Mouse (Mus musculus) midbrain, embryonic 15.5 days (tissue): ENCODE data around the gene Foxp1. TPM values are rescaled to one million over a fixed set of nuclear protein-coding genes. Genes with fewer than 3 reads are reported as not detected.

ENCODE experiments used
- ATAC-seq: fragments of 200-750 bp; cut with Nextera tagmentation; replicated peaks from 2 replicates; pipeline ENCODE4 v1.8.0; 2017; ENCODE audit warnings: moderate TSS enrichment
- H3K27ac ChIP-seq: fragments of 300-500 bp; sonication (generic); 2 replicates; pipeline ENCODE4 v1.5.1; 2015; ENCODE audit warnings: mild to moderate bottlenecking, inconsistent platforms
- H3K27me3 ChIP-seq: fragments of 300-500 bp; sonication (generic); replicated peaks from 2 replicates; pipeline ENCODE4 v1.6.1; 2015; ENCODE audit warnings: inconsistent platforms
- H3K36me3 ChIP-seq: fragments of 300-500 bp; sonication (generic); replicated peaks from 2 replicates; pipeline ENCODE4 v1.6.1; 2015; ENCODE audit warnings: inconsistent platforms
- H3K4me1 ChIP-seq: fragments of 300-500 bp; sonication (generic); 2 replicates; pipeline ENCODE4 v1.6.1; 2015; ENCODE audit warnings: inconsistent platforms
- H3K4me2 ChIP-seq: fragments of 300-500 bp; sonication (generic); 2 replicates; pipeline ENCODE4 v1.6.1; 2015; ENCODE audit warnings: inconsistent platforms, mild to moderate bottlenecking, moderate library complexity
- H3K4me3 ChIP-seq: fragments of 300-500 bp; sonication (generic); 2 replicates; pipeline ENCODE4 v1.5.1; 2015; ENCODE audit warnings: mild to moderate bottlenecking, inconsistent platforms
- H3K9ac ChIP-seq: fragments of 300-500 bp; sonication (generic); 2 replicates; pipeline ENCODE4 v1.6.1; 2015; ENCODE audit warnings: mild to moderate bottlenecking, inconsistent platforms
- H3K9me3 ChIP-seq: fragments of 300-500 bp; sonication (generic); 2 replicates; pipeline ENCODE4 v1.6.1; 2016; ENCODE audit warnings: inconsistent platforms
- WGBS: fragments of 180-500 bp; shearing (Covaris S2); methylation state at CpG from one replicate; pipeline ENCODE4 v1.1.7; 2015; ENCODE audit warnings: mixed read lengths; 5-methylcytosine and 5-hydroxymethylcytosine counted together
- polyA plus RNA-seq: library from polyadenylated mRNA; unstranded; fragments of >200 nt; fragmentation: Nextera tagmentation; extraction: Ambion mirVana; gene quantifications from 2 replicates; pipeline ENCODE4 v1.2.1, GENCODE M21; 2015

The Foxp1 gene
- polyA plus RNA-seq, 1 experiment from 2014 or later, result 84.1 TPM

- Histone ChIP-seq H3K27me3 (no peaks in the 10 kb centered on the region), H3K9me3 (no peaks in the 10 kb centered on the region), H3K4me2 (no peak overlapping the region), H3K4me3 (no peak overlapping the region), H3K36me3 (no peaks in the 10 kb centered on the region), H3K27ac (no peak overlapping the region), H3K9ac (no peak overlapping the region), H3K4me1 (no peaks in the 10 kb centered on the region)
- no peak for ATAC-seq
- WGBS, result 69% methylated on average over 5 of the region's 5 CpGs
Observed at GRCm38 (mm10) chr6:99070710-99071109, 451.8 kb downstream of the Foxp1 start.

DNA sequence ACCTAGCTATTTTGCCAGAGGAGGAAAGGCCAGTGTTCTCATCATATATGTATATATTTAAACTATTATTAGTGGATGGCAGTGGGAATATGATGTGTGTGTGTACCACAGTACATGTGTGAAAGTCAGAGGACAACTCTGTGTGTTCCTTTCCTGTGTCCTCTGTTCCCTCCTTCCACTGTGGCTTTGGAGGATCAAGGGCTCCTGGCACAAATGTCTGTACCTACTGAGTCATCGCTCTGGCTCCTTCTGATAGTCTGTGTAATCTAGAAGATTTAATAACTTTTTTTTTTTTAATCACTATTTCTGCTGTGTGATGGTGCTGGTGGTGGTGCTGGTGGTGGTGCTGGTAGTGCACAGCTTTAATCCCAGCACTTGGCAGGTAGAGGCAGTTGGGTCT is 452.8 kb downstream of the Foxp1 start:
- Histone ChIP-seq H3K27ac (no peak overlapping the region), H3K4me3 (no peak overlapping the region), H3K9me3 (no peaks in the 10 kb centered on the region), H3K36me3 (no peaks in the 10 kb centered on the region), H3K27me3 (no peaks in the 10 kb centered on the region), H3K9ac (no peak overlapping the region), H3K4me2 (no peak overlapping the region), H3K4me1 (no peaks in the 10 kb centered on the region)
- 88% methylated on average over 1 of the region's 1 CpGs for WGBS
- ATAC-seq, result no peak

DNA sequence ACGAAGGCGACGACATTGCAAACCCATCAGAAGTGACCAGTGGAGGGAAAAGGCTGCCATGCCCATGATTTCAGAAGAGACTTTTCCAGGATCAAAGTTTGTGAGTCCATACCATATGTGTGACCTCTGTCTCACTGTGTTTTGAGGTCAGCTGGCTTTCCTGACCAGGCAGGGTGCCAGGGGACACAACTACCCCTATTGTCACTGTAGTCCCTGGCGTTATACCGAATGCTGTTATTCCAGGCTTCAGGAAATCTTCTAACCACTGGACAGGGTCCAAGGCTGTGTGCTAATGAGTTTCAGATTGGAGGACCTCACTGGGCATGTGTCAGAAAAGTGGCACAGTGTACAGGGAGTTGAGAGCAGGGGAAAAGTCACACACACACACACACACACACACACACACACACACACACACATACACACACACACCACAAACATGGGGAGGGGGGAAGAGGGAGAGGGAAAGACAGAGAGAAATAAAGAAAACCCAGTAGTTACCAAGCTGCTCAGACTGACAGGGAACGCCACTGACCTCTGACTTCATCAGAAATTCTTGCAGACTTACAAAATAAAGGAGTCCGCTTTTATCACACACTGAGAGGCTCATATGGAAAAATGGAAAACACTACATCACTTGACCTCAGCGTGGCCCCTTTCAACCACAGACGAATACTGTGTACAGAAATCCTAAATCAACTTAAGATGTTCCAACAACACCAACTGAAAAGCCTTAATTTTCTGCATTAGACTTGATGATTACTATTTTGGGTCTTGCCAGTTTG is 456.8 kb downstream of the Foxp1 start:
- Histone ChIP-seq H3K4me1 (no peaks in the 10 kb centered on the region), H3K9me3 (no peaks in the 10 kb centered on the region), H3K27me3 (no peaks in the 10 kb centered on the region), H3K4me2 (no peak overlapping the region), H3K27ac (no peak overlapping the region), H3K36me3 (no peaks in the 10 kb centered on the region), H3K9ac (no peak overlapping the region), H3K4me3 (no peak overlapping the region)
- ATAC-seq, result no peak
- 59% methylated on average over 9 of the region's 9 CpGs for WGBS

DNA sequence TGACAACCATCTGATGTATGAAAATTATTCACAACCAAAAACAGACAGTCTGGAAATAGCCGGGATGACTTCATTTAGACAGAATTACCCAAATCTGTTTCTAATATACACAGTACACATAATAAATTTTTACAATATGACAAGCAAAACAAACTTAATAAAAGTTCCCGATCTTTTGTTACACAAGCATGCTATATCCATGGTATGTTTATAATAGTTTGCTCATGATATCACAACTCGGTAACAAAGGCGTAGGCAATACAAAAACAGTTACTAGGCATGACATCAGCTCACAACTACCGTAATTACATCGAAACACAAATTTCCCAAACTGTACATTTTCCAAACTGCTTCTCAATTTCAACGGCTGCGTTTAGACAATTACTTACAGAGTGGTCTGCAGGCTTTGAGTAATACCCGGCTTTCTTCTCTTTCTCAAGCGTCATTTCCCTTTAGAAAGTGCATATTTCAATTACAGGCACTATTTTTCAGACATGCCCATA is 458.5 kb downstream of the Foxp1 start:
- Histone ChIP-seq H3K4me1 (no peaks in the 10 kb centered on the region), H3K27me3 (no peaks in the 10 kb centered on the region), H3K9me3 (no peaks in the 10 kb centered on the region), H3K9ac (no peak overlapping the region), H3K27ac (no peak overlapping the region), H3K4me3 (no peak overlapping the region), H3K4me2 (no peak overlapping the region), H3K36me3 (no peaks in the 10 kb centered on the region)
- 94% methylated on average over 10 of the region's 10 CpGs for WGBS
- ATAC-seq, result no peak

- no peaks in the 10 kb centered on the region for H3K4me1 ChIP-seq
- no peak overlapping the region for H3K4me2 ChIP-seq
- no peak overlapping the region for H3K9ac ChIP-seq
- H3K27ac ChIP-seq, result no peak overlapping the region
- no peaks in the 10 kb centered on the region for H3K36me3 ChIP-seq
- no peak overlapping the region for H3K4me3 ChIP-seq
- 88% methylated on average over 8 of the region's 8 CpGs for WGBS
- H3K27me3 ChIP-seq, result no peaks in the 10 kb centered on the region
- ATAC-seq, result no peak
- no peaks in the 10 kb centered on the region for H3K9me3 ChIP-seq
Observed at GRCm38 (mm10) chr6:99062931-99063330, 459.6 kb downstream of the Foxp1 start.

- H3K4me2 ChIP-seq, result no peak overlapping the region
- no peaks in the 10 kb centered on the region for H3K4me1 ChIP-seq
- no peaks in the 10 kb centered on the region for H3K9me3 ChIP-seq
- 79% methylated on average over 3 of the region's 3 CpGs for WGBS
- ATAC-seq, result no peak
- no peak overlapping the region for H3K4me3 ChIP-seq
- H3K27ac ChIP-seq, result no peak overlapping the region
- H3K27me3 ChIP-seq, result no peaks in the 10 kb centered on the region
- no peaks in the 10 kb centered on the region for H3K36me3 ChIP-seq
- H3K9ac ChIP-seq, result no peak overlapping the region
Observed at GRCm38 (mm10) chr6:99058688-99059087, 463.8 kb downstream of the Foxp1 start.

- Histone ChIP-seq H3K4me1 (no peaks in the 10 kb centered on the region), H3K27ac (no peak overlapping the region), H3K4me3 (no peak overlapping the region), H3K27me3 (no peaks in the 10 kb centered on the region), H3K9me3 (no peaks in the 10 kb centered on the region), H3K9ac (no peak overlapping the region), H3K36me3 (no peaks in the 10 kb centered on the region), H3K4me2 (no peak overlapping the region)
- 94% methylated on average over 4 of the region's 4 CpGs for WGBS
- ATAC-seq, result no peak
Observed at GRCm38 (mm10) chr6:99057113-99057553, 465.4 kb downstream of the Foxp1 start.

- H3K4me1 ChIP-seq, result no peaks in the 10 kb centered on the region
- no peaks in the 10 kb centered on the region for H3K9me3 ChIP-seq
- no peak overlapping the region for H3K4me2 ChIP-seq
- no peak overlapping the region for H3K4me3 ChIP-seq
- no peaks in the 10 kb centered on the region for H3K27me3 ChIP-seq
- WGBS, result 76% methylated on average over 2 of the region's 2 CpGs
- no peaks in the 10 kb centered on the region for H3K36me3 ChIP-seq
- no peak overlapping the region for H3K9ac ChIP-seq
- no peak overlapping the region for H3K27ac ChIP-seq
- ATAC-seq, result no peak
Observed at GRCm38 (mm10) chr6:99056379-99056778, 466.1 kb downstream of the Foxp1 start.

DNA sequence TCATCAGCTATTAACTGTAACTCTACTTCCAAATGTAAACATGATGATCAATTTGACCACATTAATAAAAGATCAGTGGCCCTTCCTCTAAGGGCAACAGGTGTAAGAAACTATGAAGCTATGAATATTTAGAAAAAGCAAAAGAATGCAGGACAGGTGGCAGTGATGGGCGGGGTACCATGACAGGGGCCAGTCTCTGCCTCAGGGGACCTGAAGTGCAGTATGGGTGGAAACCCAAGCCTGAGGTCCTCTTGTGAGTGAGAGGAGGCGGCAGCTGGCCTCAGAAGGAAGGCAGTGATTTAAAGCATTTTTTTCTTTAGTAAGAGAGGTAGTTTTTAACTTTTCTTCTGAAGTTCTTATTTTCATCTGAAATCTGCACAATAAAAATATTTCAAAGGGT is 468.5 kb downstream of the Foxp1 start:
- Histone ChIP-seq H3K9me3 (no peaks in the 10 kb centered on the region), H3K36me3 (no peaks in the 10 kb centered on the region), H3K27me3 (no peaks in the 10 kb centered on the region), H3K27ac (no peak overlapping the region), H3K4me3 (no peak overlapping the region), H3K9ac (no peak overlapping the region), H3K4me1 (no peaks in the 10 kb centered on the region), H3K4me2 (no peak overlapping the region)
- 97% methylated on average over 2 of the region's 2 CpGs for WGBS
- ATAC-seq, result no peak

DNA sequence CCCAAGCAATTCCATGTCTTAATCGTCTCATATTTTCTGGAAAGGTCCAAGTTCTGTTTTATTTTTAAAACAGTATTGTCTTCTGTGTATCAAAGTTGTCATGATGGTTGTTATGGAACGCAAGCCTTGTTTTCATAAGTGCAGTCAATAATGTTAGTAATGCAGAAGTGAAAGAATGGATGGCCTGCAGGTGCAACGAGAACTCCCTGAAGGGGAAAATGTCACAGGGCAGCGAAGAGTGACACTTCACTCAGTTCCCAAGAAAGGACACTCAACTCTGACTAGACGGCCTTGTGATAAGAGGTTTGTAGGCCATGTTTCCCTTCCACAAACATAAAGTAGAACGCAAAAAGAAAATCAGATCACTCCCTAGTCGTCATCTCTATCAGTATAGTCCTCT is 469.4 kb downstream of the Foxp1 start:
- H3K27ac ChIP-seq, result no peak overlapping the region
- no peaks in the 10 kb centered on the region for H3K36me3 ChIP-seq
- H3K9ac ChIP-seq, result no peak overlapping the region
- no peaks in the 10 kb centered on the region for H3K9me3 ChIP-seq
- no peaks in the 10 kb centered on the region for H3K27me3 ChIP-seq
- no peak overlapping the region for H3K4me3 ChIP-seq
- no peak for ATAC-seq
- no peaks in the 10 kb centered on the region for H3K4me1 ChIP-seq
- no peak overlapping the region for H3K4me2 ChIP-seq
- 86% methylated on average over 7 of the region's 7 CpGs for WGBS

GRCm38 (mm10) chr6:99051724-99052123 is 470.8 kb downstream of the Foxp1 start:
- Histone ChIP-seq H3K9me3 (no peaks in the 10 kb centered on the region), H3K4me3 (no peak overlapping the region), H3K4me1 (no peaks in the 10 kb centered on the region), H3K27me3 (no peaks in the 10 kb centered on the region), H3K27ac (no peak overlapping the region), H3K4me2 (no peak overlapping the region), H3K36me3 (no peaks in the 10 kb centered on the region), H3K9ac (no peak overlapping the region)
- no peak for ATAC-seq

GRCm38 (mm10) chr6:99050288-99051006 is 472.1 kb downstream of the Foxp1 start:
- no peak overlapping the region for H3K4me3 ChIP-seq
- no peak overlapping the region for H3K9ac ChIP-seq
- H3K9me3 ChIP-seq, result no peaks in the 10 kb centered on the region
- H3K4me1 ChIP-seq, result no peaks in the 10 kb centered on the region
- no peak overlapping the region for H3K4me2 ChIP-seq
- no peak for ATAC-seq
- no peaks in the 10 kb centered on the region for H3K36me3 ChIP-seq
- no peak overlapping the region for H3K27ac ChIP-seq
- no peaks in the 10 kb centered on the region for H3K27me3 ChIP-seq
- 78% methylated on average over 3 of the region's 3 CpGs for WGBS

GRCm38 (mm10) chr6:99047322-99047721 is 475.2 kb downstream of the Foxp1 start:
- Histone ChIP-seq H3K27me3 (no peaks in the 10 kb centered on the region), H3K36me3 (no peaks in the 10 kb centered on the region), H3K9ac (no peak overlapping the region), H3K27ac (no peak overlapping the region), H3K4me3 (no peak overlapping the region), H3K9me3 (no peaks in the 10 kb centered on the region), H3K4me1 (no peaks in the 10 kb centered on the region), H3K4me2 (no peak overlapping the region)
- 85% methylated on average over 5 of the region's 5 CpGs for WGBS
- no peak for ATAC-seq
